Mouse (Mus musculus) hindbrain, embryonic 14.5 days (tissue): ENCODE data around the gene Ccdc169. TPM values are rescaled to one million over a fixed set of nuclear protein-coding genes. Genes with fewer than 3 reads are reported as not detected.

Experiments
- ATAC-seq: fragments of 200-750 bp; cut with Nextera tagmentation; 2 replicates; pipeline ENCODE4 v1.8.0; 2017; ENCODE audit warnings: moderate number of reproducible peaks, mild to moderate bottlenecking, moderate TSS enrichment, moderate library complexity; ENCODE audit not compliant: low FRiP score
- DNase-seq: peaks from one replicate; pipeline ENCODE4 v3.0.0-alpha.2; 2015; ENCODE audit warnings: low spot score
- H3K27ac ChIP-seq: fragments of 300-500 bp; sonication (generic); 2 replicates; pipeline ENCODE4 v1.5.1; 2014; ENCODE audit warnings: mild to moderate bottlenecking, moderate library complexity
- H3K27me3 ChIP-seq: fragments of 300-500 bp; sonication (generic); 2 replicates; pipeline ENCODE4 v1.6.1; 2014; ENCODE audit warnings: mild to moderate bottlenecking, low read length, mixed read lengths; ENCODE audit not compliant: control insufficient read depth, insufficient read depth
- H3K36me3 ChIP-seq: fragments of 300-500 bp; sonication (generic); replicated peaks from 2 replicates; pipeline ENCODE4 v1.6.1; 2014; ENCODE audit not compliant: control insufficient read depth, insufficient read depth
- H3K4me1 ChIP-seq: fragments of 300-500 bp; sonication (generic); replicated peaks from 2 replicates; pipeline ENCODE4 v1.6.1; 2014; ENCODE audit warnings: antibody characterized with exemption, low read length, mixed read lengths; ENCODE audit not compliant: control insufficient read depth, insufficient read depth
- H3K4me2 ChIP-seq: fragments of 300-500 bp; sonication (generic); replicated peaks from 2 replicates; pipeline ENCODE4 v1.6.1; 2014; ENCODE audit warnings: mild to moderate bottlenecking, moderate library complexity
- H3K4me3 ChIP-seq: fragments of 300-500 bp; sonication (generic); replicated peaks from 2 replicates; pipeline ENCODE4 v1.5.1; 2014; ENCODE audit warnings: mild to moderate bottlenecking, low read length
- H3K9ac ChIP-seq: fragments of 300-500 bp; sonication (generic); 2 replicates; pipeline ENCODE4 v1.6.1; 2014
- H3K9me3 ChIP-seq: fragments of 300-500 bp; sonication (generic); 2 replicates; pipeline ENCODE4 v1.6.1; 2016; ENCODE audit warnings: low read length; ENCODE audit not compliant: control insufficient read depth
- WGBS: fragments of 180-500 bp; shearing (Covaris S2); extraction: QIAGEN DNeasy Blood & Tissue Kit; methylation state at CpG from one replicate; pipeline ENCODE4 v1.1.7; 2014; 5-methylcytosine and 5-hydroxymethylcytosine counted together
- polyA plus RNA-seq: library from polyadenylated mRNA; unstranded; fragments of >200 nt; fragmentation: Nextera tagmentation; extraction: Ambion mirVana; gene quantifications from 2 replicates; pipeline ENCODE4 v1.2.1, GENCODE M21; 2014

Ccdc169 gene
- 0.30 TPM in 1 of 2 replicates, not detected in the other for polyA plus RNA-seq

DNA sequence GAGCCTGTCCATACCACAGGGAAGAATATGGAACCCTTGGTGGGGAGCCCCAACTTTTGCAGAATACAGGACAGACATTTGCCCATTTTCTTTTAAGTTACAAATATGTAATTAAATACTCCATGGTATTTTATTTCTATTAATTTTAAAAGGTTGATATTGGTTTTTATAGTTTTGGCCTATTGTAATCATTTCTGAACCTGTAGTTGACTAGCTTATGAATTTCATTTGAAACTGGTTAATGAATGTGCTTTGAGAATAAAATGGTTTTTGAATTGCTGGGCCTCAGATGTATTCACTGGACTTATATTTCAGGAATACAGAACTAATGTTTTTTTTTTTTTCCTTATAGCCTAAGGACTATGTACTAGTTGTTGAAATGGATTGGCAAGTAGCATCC, at the start of gene Ccdc169:
TSS of gene Ccdc169 (plus strand) at position 301 of the 400 bp plus-strand sequence.
- ATAC-seq = no peak
- H3K27ac ChIP-seq = no peak within 1 kb of the TSS
- H3K27me3 ChIP-seq = no peaks in the 10 kb centered on the region
- H3K9ac ChIP-seq = no peak within 1 kb of the TSS
- no peak within 1 kb of the TSS for H3K4me2 ChIP-seq
- H3K4me1 ChIP-seq = no peaks in the 10 kb centered on the region
- no peak for DNase-seq
- H3K9me3 ChIP-seq = no peaks in the 10 kb centered on the region
- H3K4me3 ChIP-seq = no peak within 1 kb of the TSS
- H3K36me3 ChIP-seq = peaks cover 53% of the 10 kb centered on the region

DNA sequence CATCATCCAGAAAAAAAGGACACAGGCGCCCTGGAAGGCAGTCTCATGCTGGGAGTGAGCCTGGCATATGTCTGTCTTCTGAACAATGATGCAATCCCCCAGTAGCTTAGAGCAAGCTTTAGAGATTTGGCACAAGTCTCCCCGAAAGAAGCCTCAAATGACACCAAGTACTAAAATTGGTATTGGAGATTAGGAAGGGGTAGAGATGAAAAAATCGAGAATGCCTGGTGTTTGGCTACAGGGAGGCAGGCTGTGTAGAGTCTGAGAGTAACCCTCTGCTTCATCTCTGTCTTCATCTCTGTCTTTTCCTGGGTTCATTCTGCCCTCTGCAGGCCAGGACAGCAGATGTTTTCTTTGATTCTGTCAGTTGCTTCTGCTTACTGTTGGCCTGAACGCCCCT, 49.8 kb upstream of the Ccdc169 start:
- 59% methylated on average over 4 of the region's 4 CpGs for WGBS
- no peak overlapping the region for H3K27ac ChIP-seq
- no peak overlapping the region for H3K9ac ChIP-seq
- H3K27me3 ChIP-seq = no peaks in the 10 kb centered on the region
- DNase-seq (peak; percentile 48), ATAC-seq (no peak)
- H3K36me3 ChIP-seq = no peaks in the 10 kb centered on the region
- H3K9me3 ChIP-seq = no peaks in the 10 kb centered on the region
- no peaks in the 10 kb centered on the region for H3K4me1 ChIP-seq
- no peak overlapping the region for H3K4me2 ChIP-seq
- no peak overlapping the region for H3K4me3 ChIP-seq

DNA sequence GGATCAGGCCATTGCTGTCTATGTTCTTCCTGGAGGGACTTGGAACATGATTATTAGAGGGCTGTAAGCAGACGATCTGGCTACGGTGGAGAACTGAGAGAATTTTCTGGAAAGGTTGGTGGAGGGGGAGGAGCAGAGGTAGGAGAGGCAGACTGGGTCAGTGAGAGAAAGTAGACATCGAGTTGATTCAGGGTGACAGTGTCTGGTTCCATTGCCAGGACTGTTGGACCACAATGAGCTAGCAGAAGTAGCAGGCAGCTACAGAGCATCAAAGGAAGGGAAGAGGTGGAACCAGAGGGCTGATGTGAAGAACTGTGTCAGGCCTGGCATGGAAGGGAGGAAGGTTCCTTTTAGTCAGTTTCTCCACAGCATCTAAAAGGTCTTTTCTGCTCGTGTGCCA, 48.8 kb upstream of the Ccdc169 start:
- Histone ChIP-seq H3K4me1 (no peaks in the 10 kb centered on the region), H3K36me3 (no peaks in the 10 kb centered on the region), H3K4me3 (no peak overlapping the region), H3K9ac (no peak overlapping the region), H3K9me3 (no peaks in the 10 kb centered on the region), H3K4me2 (no peak overlapping the region), H3K27me3 (no peaks in the 10 kb centered on the region), H3K27ac (no peak overlapping the region)
- ATAC-seq (no peak), DNase-seq (no peak)
- 75% methylated on average over 4 of the region's 4 CpGs for WGBS

DNA sequence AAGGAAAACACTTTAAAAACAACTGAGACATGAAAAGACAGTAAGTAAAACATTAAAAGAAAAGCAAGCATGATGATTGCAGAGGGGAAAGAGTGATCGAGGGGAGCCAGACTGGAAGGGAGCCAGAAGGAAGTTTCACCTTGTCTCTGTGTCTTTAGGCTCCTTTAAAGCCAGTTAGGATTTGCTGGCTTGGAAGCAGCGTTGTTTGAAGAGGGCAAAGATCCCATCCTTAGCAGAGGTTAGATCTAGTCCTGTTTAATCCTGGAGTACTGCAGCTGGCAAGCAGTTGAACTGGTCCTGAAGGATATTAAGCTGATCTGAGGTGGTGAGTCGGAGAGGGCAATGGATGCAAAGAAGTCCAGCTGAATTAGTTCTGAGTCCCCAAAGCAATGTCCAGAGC, 48.3 kb upstream of the Ccdc169 start:
- H3K9me3 ChIP-seq = no peaks in the 10 kb centered on the region
- DNase-seq = no peak
- no peaks in the 10 kb centered on the region for H3K4me1 ChIP-seq
- no peak overlapping the region for H3K4me3 ChIP-seq
- H3K27ac ChIP-seq = no peak overlapping the region
- H3K9ac ChIP-seq = no peak overlapping the region
- H3K4me2 ChIP-seq = no peak overlapping the region
- 82% methylated on average over 3 of the region's 3 CpGs for WGBS
- H3K36me3 ChIP-seq = no peaks in the 10 kb centered on the region
- no peaks in the 10 kb centered on the region for H3K27me3 ChIP-seq
- no peak for ATAC-seq

DNA sequence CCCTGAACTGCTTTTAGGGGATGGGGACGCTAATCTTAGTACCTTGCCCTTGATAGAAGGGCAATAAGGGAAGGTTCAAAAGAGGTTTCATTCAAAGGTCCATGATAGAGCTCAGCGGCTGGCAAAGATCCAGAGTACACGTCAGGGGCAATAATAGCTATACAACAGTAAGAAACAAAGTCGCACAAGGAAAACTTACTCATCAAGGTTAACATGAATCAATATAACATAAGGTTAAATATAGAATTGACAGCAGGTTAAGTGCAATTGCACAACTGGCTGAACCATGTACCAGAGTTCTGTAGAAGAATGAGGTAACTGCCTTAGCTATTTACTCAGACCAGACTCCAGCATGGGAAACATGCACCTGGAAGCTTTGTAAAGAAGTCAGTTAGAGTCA, 47.8 kb upstream of the Ccdc169 start:
- ATAC-seq = no peak
- no peaks in the 10 kb centered on the region for H3K27me3 ChIP-seq
- WGBS = 85% methylated on average over 4 of the region's 4 CpGs

DNA sequence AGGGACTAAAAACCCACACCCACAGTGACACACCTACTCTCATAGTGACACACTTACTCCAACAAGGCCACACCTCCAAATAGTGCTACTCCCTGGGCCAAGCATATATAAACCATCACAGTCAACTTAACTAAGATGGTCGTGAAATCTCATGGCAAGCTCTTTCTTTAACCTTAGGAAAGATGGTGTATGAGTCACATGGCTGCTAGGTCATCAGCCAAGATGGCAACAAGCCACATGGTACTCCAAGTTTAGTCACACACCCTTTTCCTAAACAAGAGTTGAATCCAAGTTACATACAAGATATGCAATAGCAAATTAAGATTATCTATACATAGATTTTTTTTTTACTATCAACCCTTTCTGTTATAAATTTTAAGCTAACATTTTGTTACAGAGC, 44.0 kb upstream of the Ccdc169 start:
- ATAC-seq (no peak), DNase-seq (no peak)
- WGBS = 83% methylated on average over 1 of the region's 1 CpGs
- Histone ChIP-seq H3K4me1 (peaks cover 4% of the 10 kb centered on the region; the same call in 1 of the 2 replicates), H3K9ac (no peak overlapping the region), H3K27ac (no peak overlapping the region), H3K4me2 (no peak overlapping the region), H3K36me3 (no peaks in the 10 kb centered on the region), H3K27me3 (no peaks in the 10 kb centered on the region), H3K9me3 (no peaks in the 10 kb centered on the region), H3K4me3 (no peak overlapping the region)

More for the DNA sequence above, 47.8 kb upstream of the Ccdc169 start:
- Histone ChIP-seq H3K4me3 (no peak overlapping the region), H3K9me3 (no peaks in the 10 kb centered on the region), H3K4me2 (no peak overlapping the region), H3K27ac (no peak overlapping the region), H3K4me1 (no peaks in the 10 kb centered on the region), H3K9ac (no peak overlapping the region), H3K36me3 (no peaks in the 10 kb centered on the region)
- DNase-seq = no peak

DNA sequence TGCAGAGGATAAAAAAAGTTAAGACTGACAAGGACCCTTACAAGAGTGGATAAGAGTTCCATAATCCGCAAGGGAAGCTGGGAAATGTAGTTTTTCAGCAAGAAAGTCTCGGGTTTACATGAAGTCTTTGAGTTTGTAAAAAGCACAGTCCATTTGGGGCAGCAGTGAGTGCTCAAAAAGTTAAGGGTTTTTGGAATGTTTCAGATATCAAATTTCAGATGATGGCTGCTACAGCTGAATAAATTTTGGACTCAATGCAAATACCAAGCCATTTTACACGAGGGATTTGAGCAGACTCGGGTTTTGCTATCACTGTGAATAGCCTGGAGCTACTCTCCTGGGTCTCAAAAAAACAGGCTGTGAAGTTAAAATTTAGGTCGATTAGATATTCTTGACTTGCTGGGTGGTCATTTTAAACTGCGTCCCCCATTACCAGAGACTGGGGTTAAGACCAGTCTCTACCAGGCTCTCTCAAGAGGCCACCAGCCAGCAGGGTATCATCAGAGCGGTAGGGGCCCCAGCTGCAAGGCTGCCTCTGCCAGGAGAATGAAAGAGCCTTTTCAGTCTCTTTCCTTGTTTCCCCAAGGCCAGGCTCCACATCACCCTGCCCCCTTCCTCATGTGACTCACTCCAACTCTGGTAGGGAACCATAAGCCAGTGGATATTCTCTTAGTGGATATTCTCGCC, 41.0 kb upstream of the Ccdc169 start:
- no peak overlapping the region; the same call in 1 of the 2 replicates for H3K4me2 ChIP-seq
- H3K4me1 ChIP-seq = peaks cover 4% of the 10 kb centered on the region; the same call in 1 of the 2 replicates
- DNase-seq (no peak), ATAC-seq (peak; percentile 74; the same call in 1 of the 2 replicates)
- no peaks in the 10 kb centered on the region for H3K27me3 ChIP-seq
- H3K9me3 ChIP-seq = no peaks in the 10 kb centered on the region
- H3K9ac ChIP-seq = no peak overlapping the region
- H3K36me3 ChIP-seq = no peaks in the 10 kb centered on the region
- peak overlapping the region; percentile 26; the same call in 1 of the 2 replicates for H3K27ac ChIP-seq
- H3K4me3 ChIP-seq = no peak overlapping the region
- WGBS = 25% methylated on average over 8 of the region's 8 CpGs

DNA sequence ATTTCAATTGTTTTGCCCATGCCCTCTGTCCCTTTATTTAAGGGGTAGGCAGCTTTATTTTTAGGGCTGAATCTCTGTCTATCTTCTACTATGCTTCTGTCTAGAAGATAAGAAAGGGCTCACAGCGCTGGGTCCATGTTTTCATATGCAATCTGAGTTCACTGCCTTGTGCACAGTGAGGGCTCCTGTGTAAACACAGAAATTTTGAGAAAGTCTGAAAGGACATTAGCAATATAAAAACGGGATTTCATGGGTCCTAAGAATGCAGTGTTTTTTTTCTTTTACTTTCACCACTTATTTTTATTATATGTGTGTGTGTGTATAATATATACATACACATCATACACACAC, 40.5 kb upstream of the Ccdc169 start:
- H3K4me1 ChIP-seq = peaks cover 4% of the 10 kb centered on the region; the same call in 1 of the 2 replicates
- H3K36me3 ChIP-seq = no peaks in the 10 kb centered on the region
- DNase-seq = no peak
- no peaks in the 10 kb centered on the region for H3K27me3 ChIP-seq
- peak; percentile 17; the same call in 1 of the 2 replicates for ATAC-seq
- H3K9ac ChIP-seq = no peak overlapping the region
- WGBS = 75% methylated on average over 2 of the region's 2 CpGs
- no peak overlapping the region for H3K4me2 ChIP-seq
- no peaks in the 10 kb centered on the region for H3K9me3 ChIP-seq
- no peak overlapping the region for H3K4me3 ChIP-seq
- H3K27ac ChIP-seq = peak overlapping the region; percentile 26; the same call in 1 of the 2 replicates

DNA sequence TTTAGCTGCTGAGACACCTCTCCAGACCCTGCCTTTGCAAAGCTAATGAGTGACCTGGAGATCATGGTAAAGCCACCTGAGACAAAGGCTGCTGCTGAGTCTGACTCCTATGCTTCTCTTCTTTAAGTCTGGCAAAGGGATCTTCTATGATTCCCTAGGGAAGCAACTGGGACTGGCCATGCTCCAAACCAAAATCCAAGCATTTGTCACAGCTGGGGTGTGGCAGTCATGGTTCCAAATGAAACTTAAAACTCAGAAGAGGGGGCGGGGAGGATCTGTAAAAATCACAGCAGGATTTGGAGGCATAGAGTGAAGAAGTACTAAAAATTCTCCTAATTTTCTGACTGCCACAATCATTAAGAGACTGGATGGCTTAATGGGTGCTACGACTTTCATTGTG, 40.0 kb upstream of the Ccdc169 start:
- Histone ChIP-seq H3K9ac (no peak overlapping the region), H3K9me3 (no peaks in the 10 kb centered on the region), H3K27ac (no peak overlapping the region), H3K4me2 (no peak overlapping the region), H3K4me1 (peaks cover 4% of the 10 kb centered on the region; the same call in 1 of the 2 replicates), H3K27me3 (no peaks in the 10 kb centered on the region), H3K4me3 (no peak overlapping the region), H3K36me3 (no peaks in the 10 kb centered on the region)
- WGBS = 73% methylated on average over 2 of the region's 2 CpGs
- ATAC-seq (no peak), DNase-seq (no peak)
